Mouse (Mus musculus) right cerebral cortex, postnatal 36 days (tissue): ENCODE results near the gene Pex5.

Source experiments
- DNase-seq, 2 experiments: peaks; one replicate each; pipeline ENCODE4 v3.0.0; 2022; ENCODE audit warnings: low spot score in 2 of 2, mixed read lengths in 1 of 2

The Pex5 gene

DNA sequence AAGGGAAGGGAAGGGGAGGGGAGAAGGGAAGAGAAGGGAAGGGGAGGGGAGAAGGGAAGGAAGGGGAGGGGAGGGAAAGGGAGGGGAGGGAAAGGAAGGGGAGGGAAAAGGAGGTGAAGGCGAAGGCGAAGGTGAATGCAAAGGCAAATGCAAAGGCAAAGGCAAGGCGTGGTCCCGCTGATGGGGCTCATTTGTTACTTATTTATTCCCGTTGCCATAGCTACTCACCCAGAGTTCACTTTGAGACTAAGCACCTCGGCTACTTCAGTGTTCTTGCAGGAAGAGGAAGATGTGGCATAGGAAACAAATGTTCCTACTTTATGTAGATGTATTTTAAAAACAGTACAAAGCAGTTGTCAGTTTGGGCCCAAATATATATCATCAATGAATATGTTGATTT, 54.3 kb downstream of the Pex5 start:
- no peak for DNase-seq

DNA sequence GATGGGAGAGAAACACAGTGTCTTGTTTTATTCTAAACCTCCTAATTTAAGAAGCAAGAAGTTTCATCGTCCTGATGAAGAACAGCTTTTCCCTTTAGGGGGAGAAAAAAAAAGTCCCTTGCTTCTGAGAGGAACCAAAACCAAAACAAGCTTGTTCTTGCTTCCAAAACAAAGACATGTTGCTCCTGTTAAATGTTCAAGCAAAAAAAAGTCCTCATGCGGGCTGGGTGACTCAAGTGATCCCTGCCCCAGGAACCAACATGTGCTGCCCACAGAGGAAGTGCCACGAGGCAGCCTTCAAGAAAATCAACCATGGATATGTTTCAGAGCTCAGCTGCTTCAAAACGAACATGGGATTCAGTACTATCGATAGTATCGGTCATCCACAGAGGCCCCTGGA, 55.9 kb downstream of the Pex5 start:
- no peak for DNase-seq

DNA sequence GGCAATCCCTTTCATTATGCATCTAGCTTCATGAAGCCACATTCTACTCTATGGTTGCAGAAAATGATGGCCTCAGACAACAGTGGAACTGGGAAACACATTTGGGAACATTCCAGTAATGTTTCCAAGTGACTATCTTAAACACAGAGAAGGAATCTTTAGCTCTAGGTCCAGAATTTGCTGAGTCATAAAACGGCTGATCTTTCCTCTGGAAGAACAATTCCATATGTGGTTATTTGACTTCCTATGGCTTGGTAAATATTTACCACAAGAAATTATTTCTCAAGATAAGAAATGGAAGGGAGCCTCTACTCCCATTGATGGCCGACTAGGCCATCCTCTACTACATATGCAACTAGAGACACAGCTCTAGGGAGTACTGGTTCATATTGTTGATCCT, 61.6 kb downstream of the Pex5 start:
- DNase-seq = no peak
